Mouse (Mus musculus) liver, postnatal 0 days (tissue): ENCODE data around the gene Slc12a4. TPM values are rescaled to one million over a fixed set of nuclear protein-coding genes. Genes with fewer than 3 reads are reported as not detected.
A peak's percentile ranks its signal among the peaks of the same experiment; 100 is the strongest.

Source experiments
- ATAC-seq: fragments of 200-750 bp; cut with Nextera tagmentation; 2 replicates; pipeline ENCODE4 v1.8.0; 2017; ENCODE audit warnings: mild to moderate bottlenecking, moderate library complexity
- DNase-seq: peaks from one replicate; pipeline ENCODE4 v3.0.0-alpha.2; 2016
- H3K27ac ChIP-seq: fragments of 300-500 bp; sonication (generic); 2 replicates; pipeline ENCODE4 v1.5.1; 2014; ENCODE audit warnings: antibody characterized with exemption, moderate library complexity, mild to moderate bottlenecking, low read depth
- H3K27me3 ChIP-seq: fragments of 300-500 bp; sonication (generic); 2 replicates; pipeline ENCODE4 v1.6.1; 2014; ENCODE audit warnings: low read length, control low read depth, mixed read lengths; ENCODE audit not compliant: insufficient read depth
- H3K36me3 ChIP-seq: fragments of 300-500 bp; sonication (generic); replicated peaks from 2 replicates; pipeline ENCODE4 v1.6.1; 2014; ENCODE audit warnings: mild to moderate bottlenecking, control low read depth, low read length, moderate library complexity, mixed read lengths; ENCODE audit not compliant: insufficient read depth
- H3K4me1 ChIP-seq: fragments of 300-500 bp; sonication (generic); 2 replicates; pipeline ENCODE4 v1.6.1; 2014; ENCODE audit warnings: antibody characterized with exemption, mild to moderate bottlenecking, control low read depth; ENCODE audit not compliant: insufficient read depth
- H3K4me2 ChIP-seq: fragments of 300-500 bp; sonication (generic); 2 replicates; pipeline ENCODE4 v1.6.1; 2014; ENCODE audit warnings: low read depth, mild to moderate bottlenecking, low read length, moderate library complexity, mixed read lengths
- H3K4me3 ChIP-seq: fragments of 300-500 bp; sonication (generic); 2 replicates; pipeline ENCODE4 v1.5.1; 2014; ENCODE audit warnings: low read depth, low read length
- H3K9ac ChIP-seq: fragments of 300-500 bp; sonication (generic); replicated peaks from 2 replicates; pipeline ENCODE4 v1.6.1; 2014; ENCODE audit warnings: mild to moderate bottlenecking, moderate library complexity
- H3K9me3 ChIP-seq: fragments of 300-500 bp; sonication (generic); 2 replicates; pipeline ENCODE4 v1.6.1; 2016; ENCODE audit warnings: mild to moderate bottlenecking, control low read depth, low read length, mixed read lengths
- CTCF ChIP-seq: sonication (generic); IDR thresholded peaks from 2 replicates; pipeline ENCODE4 v1.5.1; 2016; ENCODE audit warnings: antibody characterized with exemption, low read depth
- EP300 ChIP-seq: IDR thresholded peaks from 2 replicates; pipeline ENCODE4 v1.6.1; 2016; ENCODE audit warnings: antibody characterized with exemption, low read depth, mild to moderate bottlenecking
- WGBS: fragments of 180-500 bp; shearing (Covaris S2); extraction: QIAGEN DNeasy Blood & Tissue Kit; methylation state at CpG from one replicate; pipeline ENCODE4 v1.1.7; 2014; ENCODE audit not compliant: insufficient replicate concordance; 5-methylcytosine and 5-hydroxymethylcytosine counted together
- polyA plus RNA-seq: library from polyadenylated mRNA; unstranded; fragments of >200 nt; fragmentation: Nextera tagmentation; extraction: Ambion mirVana; gene quantifications from 2 replicates; pipeline ENCODE4 v1.2.1, GENCODE M21; 2015

The Slc12a4 gene
- polyA plus RNA-seq, 1 experiment from 2014 or later: 5.2 TPM

GRCm38 (mm10) chr8:105975363-105975762, 9.5 kb upstream of the Slc12a4 start:
- ATAC-seq: no peak
- TF ChIP-seq CTCF: no peak
- no peak for TF ChIP-seq EP300
- H3K27me3 ChIP-seq: no peaks in the 10 kb centered on the region
- H3K9me3 ChIP-seq: no peaks in the 10 kb centered on the region
- no peaks in the 10 kb centered on the region for H3K36me3 ChIP-seq
- H3K4me3 ChIP-seq: no peak overlapping the region
- H3K27ac ChIP-seq: no peak overlapping the region
- 64% methylated on average over 7 of the region's 7 CpGs for WGBS
- no peak overlapping the region for H3K4me2 ChIP-seq
- H3K9ac ChIP-seq: no peak overlapping the region
- no peaks in the 10 kb centered on the region for H3K4me1 ChIP-seq
- DNase-seq: no peak

- H3K4me2 ChIP-seq: no peak overlapping the region
- H3K9ac ChIP-seq: no peak overlapping the region
- H3K27ac ChIP-seq: no peak overlapping the region
- no peak overlapping the region for H3K4me3 ChIP-seq
- 0 out of 2 replicates have a peak, but pooled peaks cover 3% of the 10 kb centered on the region for H3K27me3 ChIP-seq
- 78% methylated on average over 8 of the region's 8 CpGs for WGBS
- no peaks in the 10 kb centered on the region for H3K36me3 ChIP-seq
- no peak for ATAC-seq
- no peaks in the 10 kb centered on the region for H3K9me3 ChIP-seq
- DNase-seq: no peak
- peaks cover 10% of the 10 kb centered on the region for H3K4me1 ChIP-seq
- TF ChIP-seq EP300 (no peak), CTCF (no peak)
Observed at GRCm38 (mm10) chr8:105971019-105971720, 5.3 kb upstream of the Slc12a4 start.

GRCm38 (mm10) chr8:105969367-105969766, 3.5 kb upstream of the Slc12a4 start:
- Histone ChIP-seq H3K4me2 (no peak overlapping the region), H3K9ac (no peak overlapping the region), H3K4me3 (no peak overlapping the region), H3K4me1 (peaks cover 22% of the 10 kb centered on the region), H3K27me3 (0 out of 2 replicates have a peak, but pooled peaks cover 3% of the 10 kb centered on the region), H3K27ac (no peak overlapping the region), H3K9me3 (no peaks in the 10 kb centered on the region), H3K36me3 (no peaks in the 10 kb centered on the region)
- no peak for ATAC-seq
- WGBS: 60% methylated on average over 1 of the region's 1 CpGs
- TF ChIP-seq EP300: no peak
- TF ChIP-seq CTCF: no peak
- DNase-seq: no peak

GRCm38 (mm10) chr8:105966692-105967311, 905 bp upstream of the Slc12a4 start:
- ATAC-seq (peak; percentile 43), DNase-seq (peak; percentile 47)
- peak overlapping the region; percentile 8; the same call in 1 of the 2 replicates for H3K9ac ChIP-seq
- peak overlapping the region; percentile 100 for H3K4me2 ChIP-seq
- TF ChIP-seq EP300: peak; percentile 71
- TF ChIP-seq CTCF: no peak
- peak overlapping the region; percentile 80 for H3K27ac ChIP-seq
- 20% methylated on average over 19 of the region's 19 CpGs for WGBS
- no peaks in the 10 kb centered on the region for H3K36me3 ChIP-seq
- H3K9me3 ChIP-seq: no peaks in the 10 kb centered on the region
- 0 out of 2 replicates have a peak, but pooled peaks cover 3% of the 10 kb centered on the region for H3K27me3 ChIP-seq
- peak overlapping the region; percentile 78 for H3K4me3 ChIP-seq
- peaks cover 24% of the 10 kb centered on the region for H3K4me1 ChIP-seq

GRCm38 (mm10) chr8:105965266-105965904, 512 bp downstream of the Slc12a4 start:
- peak overlapping the region; percentile 86 for H3K9ac ChIP-seq
- peak overlapping the region; percentile 78 for H3K4me3 ChIP-seq
- peak overlapping the region; percentile 80 for H3K27ac ChIP-seq
- DNase-seq (peak; percentile 55), ATAC-seq (peak; percentile 48)
- peaks cover 33% of the 10 kb centered on the region for H3K4me1 ChIP-seq
- peak overlapping the region; percentile 100 for H3K4me2 ChIP-seq
- no peaks in the 10 kb centered on the region for H3K36me3 ChIP-seq
- TF ChIP-seq CTCF: no peak
- TF ChIP-seq EP300: no peak
- 0 out of 2 replicates have a peak, but pooled peaks cover 3% of the 10 kb centered on the region for H3K27me3 ChIP-seq
- 2% methylated on average over 31 of the region's 40 CpGs for WGBS
- no peaks in the 10 kb centered on the region for H3K9me3 ChIP-seq
